ENCODE assay signal across 8 mouse cellular contexts in genomic region chr4:24897851-24898515, GRCm38 (mm10). TPM values are rescaled to one million over a fixed set of nuclear protein-coding genes. Genes with fewer than 3 reads are reported as not detected.
DNase-seq lines count a peak whose midpoint lies in the region; ATAC-seq and TF ChIP-seq lines count a peak whose summit lies in the region.

Gene Ndufaf4 (plus strand): TSS chr4:24898083.

- H3K9ac ChIP-seq in hindbrain, postnatal 0 days (replicated peaks; ENCODE audit: low read length) = peak within 1 kb of the TSS; percentile 78

- H3K27me3 ChIP-seq in hindbrain, postnatal 0 days (ENCODE audit: insufficient read depth, low read length) = no peaks in the 10 kb centered on the region

- peak; percentile 99 for TF ChIP-seq CTCF in gastrocnemius, adult 2 months (IDR thresholded peaks at IDR 0.05)
- TF ChIP-seq CTCF in hindbrain, postnatal 0 days (IDR thresholded peaks at IDR 0.05; ENCODE audit: low read depth) = peak; percentile 94
- TF ChIP-seq CTCF in left cerebral cortex, adult 2 months (IDR thresholded peaks at IDR 0.05) = no peak; the same call in none of the 2 replicates

- intact Hi-C loops in gastrocnemius, adult 2 months (cut with DNase I) = loop anchor here (2.0 to 10.0 kb wide), 3 partner anchors 177 to 403 kb away; partner anchors contain the start of genes Mms22l and Ufl1
- intact Hi-C loops in left cerebral cortex, adult 2 months (cut with DNase I) = loop anchor here (1.0 to 5.0 kb wide), 3 partner anchors 101 to 401 kb away; partner anchors contain the start of gene Mms22l

- ATAC-seq in common myeloid progenitor, adult 5-6 weeks (replicated peaks; ENCODE audit: low read depth, poor library complexity, severe bottlenecking) = peak; percentile 96
- ATAC-seq in hindbrain, postnatal 0 days = peak; percentile 99
- ATAC-seq in megakaryocyte, adult 5-6 weeks (ENCODE audit: poor library complexity, severe bottlenecking) = peak; percentile 95

- peak; percentile 97 for DNase-seq in ZHBTc4 (ENCODE audit: low read depth, low spot score)
- DNase-seq in gastrocnemius, adult 2 months = peak; percentile 99
- DNase-seq in hindbrain, postnatal 0 days (ENCODE audit: low spot score) = peak; percentile 97
- DNase-seq in left cerebral cortex, adult 2 months (ENCODE audit: extremely low spot score in 1 of 2, low spot score in 2 of 2) = peak; percentile 99
- peak; percentile 98 for DNase-seq in right cerebral cortex, adult 2 months (ENCODE audit: low spot score in 2 of 2)
- peak; percentile 97 for DNase-seq in urinary bladder, postnatal 14 days (ENCODE audit: low spot score)

- H3K9me3 ChIP-seq in hindbrain, postnatal 0 days (ENCODE audit: low read length) = no peaks in the 10 kb centered on the region

- H3K4me2 ChIP-seq in hindbrain, postnatal 0 days (ENCODE audit: low read depth, low read length) = peak within 1 kb of the TSS; percentile 92

- H3K36me3 ChIP-seq in hindbrain, postnatal 0 days (ENCODE audit: insufficient read depth, low read length) = peaks cover 7% of the 10 kb centered on the region; the same call in 1 of the 2 replicates

- WGBS in hindbrain, postnatal 0 days = under 1% methylated on average over 58 of the region's 58 CpGs

- peak within 1 kb of the TSS; percentile 98 for H3K4me3 ChIP-seq in gastrocnemius, adult 2 months
- H3K4me3 ChIP-seq in hindbrain, postnatal 0 days (ENCODE audit: low read length) = peak within 1 kb of the TSS; percentile 87
- H3K4me3 ChIP-seq in left cerebral cortex, adult 2 months = peak within 1 kb of the TSS; percentile 99

- peak within 1 kb of the TSS; percentile 94 for H3K27ac ChIP-seq in gastrocnemius, adult 2 months
- peak within 1 kb of the TSS; percentile 65; the same call in 1 of the 2 replicates for H3K27ac ChIP-seq in hindbrain, postnatal 0 days
- H3K27ac ChIP-seq in left cerebral cortex, adult 2 months = peak within 1 kb of the TSS; percentile 90

- H3K4me1 ChIP-seq in hindbrain, postnatal 0 days (ENCODE audit: insufficient read depth, low read length) = peaks cover 6% of the 10 kb centered on the region

RNA-seq across cellular contexts. Expression of gene Ndufaf4, which starts in this region (rescaled TPM):
- 30.7 and 40.1 TPM in 2 replicates for total RNA-seq in common myeloid progenitor, adult 5-6 weeks (2017)
- total RNA-seq in gastrocnemius, adult 2 months (2021) = 10 to 100 TPM; 40.0 to 55.9 TPM
- total RNA-seq in hindbrain, postnatal 0 days (2014; rRNA removed) = 10.4 and 15.0 TPM in 2 replicates
- polyA plus RNA-seq in hindbrain, postnatal 0 days (2015; fragmentation: Nextera tagmentation; extraction: Ambion mirVana) = 66.2 and 67.4 TPM in 2 replicates
- 10 to 100 TPM; 35.3 to 37.2 TPM for total RNA-seq in left cerebral cortex, adult 2 months (2021)
- total RNA-seq in megakaryocyte, adult 5-6 weeks (2015) = 9.8 and 15.3 TPM in 2 replicates
- 7.6 and 8.8 TPM in 2 replicates for total RNA-seq in megakaryocyte, adult 5-6 weeks (2017)

Comparison
In these comparisons a context has a peak if more than half of its experiments do, and no peak if none do; other contexts are left out.
1. Peak in every context shown above with its lines: DNase-seq, ATAC-seq, H3K4me3 ChIP-seq and H3K27ac ChIP-seq.